Mouse (Mus musculus) cerebellum, adult 11 months (tissue): ENCODE data around the gene Rex1bd.

Source experiments
- DNase-seq: peaks from one replicate; pipeline ENCODE4 v3.0.0; 2022

Rex1bd gene

GRCm38 (mm10) chr8:70476333-70477268, 30.0 kb downstream of the Rex1bd start, which contains the start of gene Klhl26:
Klhl26 (minus strand) TSS chr8:70476968.
- peak; percentile 95 for DNase-seq

- peak; percentile 63 for DNase-seq
Observed at GRCm38 (mm10) chr8:70471856-70472255, 34.7 kb downstream of the Rex1bd start.

- no peak for DNase-seq
Observed at GRCm38 (mm10) chr8:70469938-70470337, 36.6 kb downstream of the Rex1bd start.

- DNase-seq: no peak
Observed at GRCm38 (mm10) chr8:70469295-70469916, 37.1 kb downstream of the Rex1bd start.

GRCm38 (mm10) chr8:70468733-70469132, 37.8 kb downstream of the Rex1bd start:
- DNase-seq: no peak

GRCm38 (mm10) chr8:70467907-70468306, 38.6 kb downstream of the Rex1bd start:
- no peak for DNase-seq

- DNase-seq: no peak
Observed at GRCm38 (mm10) chr8:70467229-70467725, 39.3 kb downstream of the Rex1bd start.

- no peak for DNase-seq
Observed at GRCm38 (mm10) chr8:70466771-70467170, 39.8 kb downstream of the Rex1bd start.

- no peak for DNase-seq
Observed at GRCm38 (mm10) chr8:70466305-70466704, 40.2 kb downstream of the Rex1bd start.

- DNase-seq: no peak
Observed at GRCm38 (mm10) chr8:70465701-70466100, 40.9 kb downstream of the Rex1bd start.

GRCm38 (mm10) chr8:70464162-70464561, 42.4 kb downstream of the Rex1bd start:
- DNase-seq: no peak

GRCm38 (mm10) chr8:70463306-70463705, 43.2 kb downstream of the Rex1bd start:
- no peak for DNase-seq

- no peak for DNase-seq
Observed at GRCm38 (mm10) chr8:70462516-70462813, 44.1 kb downstream of the Rex1bd start.

- DNase-seq: no peak
Observed at GRCm38 (mm10) chr8:70461765-70462515, 44.6 kb downstream of the Rex1bd start.

- no peak for DNase-seq
Observed at GRCm38 (mm10) chr8:70460606-70461005, 45.9 kb downstream of the Rex1bd start.

- DNase-seq: no peak
Observed at GRCm38 (mm10) chr8:70460199-70460598, 46.4 kb downstream of the Rex1bd start.

- DNase-seq: no peak
Observed at GRCm38 (mm10) chr8:70459636-70460035, 46.9 kb downstream of the Rex1bd start.

- DNase-seq: no peak
Observed at GRCm38 (mm10) chr8:70458462-70458861, 48.1 kb downstream of the Rex1bd start.

GRCm38 (mm10) chr8:70457882-70458281, 48.7 kb downstream of the Rex1bd start:
- no peak for DNase-seq

GRCm38 (mm10) chr8:70456996-70457395, 49.6 kb downstream of the Rex1bd start:
- DNase-seq: no peak
